Mouse (Mus musculus): ENCODE measurements at regions not wholly inside any gene's neighbourhood (a gene's known extent, or its start where the extent isn't known, plus 50 kb on each side); places are given as distances from the start of the nearest gene placed in this dataset.

DNA sequence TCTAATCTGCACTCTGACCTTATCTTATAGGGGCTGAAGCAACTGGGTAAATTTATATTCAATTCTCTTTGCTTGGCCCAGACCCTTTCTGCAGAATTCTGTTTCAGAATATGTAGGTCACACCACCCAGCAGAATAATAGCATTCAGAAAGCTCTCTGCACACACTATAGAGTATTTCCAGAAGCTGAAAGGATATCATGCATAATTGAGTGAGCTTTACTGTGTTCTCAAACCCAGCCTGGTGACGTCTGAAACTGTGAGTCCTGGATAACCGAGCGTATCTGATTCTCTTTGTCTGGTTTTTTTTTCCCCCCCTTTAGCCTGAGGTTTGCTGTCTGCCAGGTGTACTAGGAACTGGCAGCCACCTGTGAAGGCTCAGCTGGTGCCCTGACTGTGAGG is 94.4 kb upstream of the Nck2 start:
- Histone ChIP-seq H3K9ac (ENCODE audit: low read length) (no peak overlapping the region), H3K27me3 (ENCODE audit: control insufficient read depth, insufficient read depth, low read length) (no peaks in the 10 kb centered on the region), H3K4me1 (replicated peaks; ENCODE audit: control insufficient read depth, insufficient read depth, low read length) (no peaks in the 10 kb centered on the region), H3K4me3 (ENCODE audit: low read depth, low read length) (no peak overlapping the region), H3K36me3 (ENCODE audit: control insufficient read depth, insufficient read depth, low read length) (no peaks in the 10 kb centered on the region), H3K27ac (ENCODE audit: low read depth, low read length) (no peak overlapping the region), H3K9me3 (ENCODE audit: control insufficient read depth, low read length) (no peaks in the 10 kb centered on the region), H3K4me2 (ENCODE audit: low read depth, low read length, severe bottlenecking) (no peak overlapping the region)
- 75% methylated on average over 3 of the region's 3 CpGs for WGBS
- no peak for ATAC-seq (replicated peaks; ENCODE audit: low FRiP score)
- DNase-seq (ENCODE audit: low spot score) = no peak

DNA sequence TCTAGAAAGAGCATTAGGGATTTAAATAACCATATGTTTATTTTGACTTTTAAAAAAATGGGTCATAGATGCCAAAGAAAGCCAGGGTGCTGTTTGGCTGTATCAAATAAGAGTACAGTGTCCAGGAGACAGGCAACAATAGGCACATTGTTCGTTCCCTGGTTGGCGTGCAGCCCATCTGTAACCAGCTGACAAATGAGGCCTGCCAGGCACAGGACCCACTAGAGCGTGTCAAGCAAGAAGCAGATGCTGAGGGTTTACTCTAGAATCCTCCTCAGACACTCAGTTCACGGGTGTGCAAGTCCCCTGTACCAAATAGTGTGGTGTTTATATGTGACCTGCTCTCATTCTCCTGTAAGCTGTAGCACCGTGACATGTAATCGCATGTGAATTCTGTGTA is 86.2 kb upstream of the Nck2 start:
- DNase-seq (ENCODE audit: low spot score) = peak; percentile 56
- WGBS = 55% methylated on average over 6 of the region's 6 CpGs
- H3K27ac ChIP-seq (ENCODE audit: low read depth, low read length) = no peak overlapping the region
- no peak overlapping the region for H3K9ac ChIP-seq (ENCODE audit: low read length)
- 0 out of 2 replicates have a peak, but pooled peaks cover 2% of the 10 kb centered on the region for H3K4me1 ChIP-seq (replicated peaks; ENCODE audit: control insufficient read depth, insufficient read depth, low read length)
- no peak overlapping the region for H3K4me3 ChIP-seq (ENCODE audit: low read depth, low read length)
- ATAC-seq (replicated peaks; ENCODE audit: low FRiP score) = peak; percentile 42
- H3K9me3 ChIP-seq (ENCODE audit: control insufficient read depth, low read length) = no peaks in the 10 kb centered on the region
- no peaks in the 10 kb centered on the region for H3K36me3 ChIP-seq (ENCODE audit: control insufficient read depth, insufficient read depth, low read length)
- H3K4me2 ChIP-seq (ENCODE audit: low read depth, low read length, severe bottlenecking) = no peak overlapping the region
- no peaks in the 10 kb centered on the region for H3K27me3 ChIP-seq (ENCODE audit: control insufficient read depth, insufficient read depth, low read length)

DNA sequence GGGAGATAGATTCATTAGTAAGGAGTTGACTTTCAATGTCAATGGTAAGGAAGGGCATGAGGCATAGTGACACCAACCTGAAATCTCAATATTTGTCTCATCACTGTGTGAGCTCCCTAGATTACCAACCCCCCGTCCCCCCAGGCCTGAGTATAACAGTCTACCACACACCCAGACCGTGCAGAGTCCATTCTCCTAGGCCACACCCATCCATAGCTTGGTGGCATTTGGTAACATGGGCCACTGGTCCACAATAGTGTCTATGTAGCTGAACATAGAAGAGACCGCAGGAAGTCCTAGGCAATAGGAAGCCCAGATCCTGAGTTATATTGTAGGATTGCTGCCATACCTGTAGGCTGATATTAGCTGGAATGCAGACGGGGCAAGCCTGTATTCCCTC is 84.7 kb upstream of the Nck2 start:
- no peak overlapping the region for H3K4me3 ChIP-seq (ENCODE audit: low read depth, low read length)
- ATAC-seq (replicated peaks; ENCODE audit: low FRiP score) = no peak
- no peak for DNase-seq (ENCODE audit: low spot score)
- H3K27ac ChIP-seq (ENCODE audit: low read depth, low read length) = no peak overlapping the region
- H3K4me2 ChIP-seq (ENCODE audit: low read depth, low read length, severe bottlenecking) = no peak overlapping the region
- H3K27me3 ChIP-seq (ENCODE audit: control insufficient read depth, insufficient read depth, low read length) = no peaks in the 10 kb centered on the region
- 88% methylated on average over 4 of the region's 4 CpGs for WGBS
- H3K4me1 ChIP-seq (replicated peaks; ENCODE audit: control insufficient read depth, insufficient read depth, low read length) = 0 out of 2 replicates have a peak, but pooled peaks cover 2% of the 10 kb centered on the region
- H3K9me3 ChIP-seq (ENCODE audit: control insufficient read depth, low read length) = no peaks in the 10 kb centered on the region
- no peaks in the 10 kb centered on the region for H3K36me3 ChIP-seq (ENCODE audit: control insufficient read depth, insufficient read depth, low read length)
- H3K9ac ChIP-seq (ENCODE audit: low read length) = no peak overlapping the region

DNA sequence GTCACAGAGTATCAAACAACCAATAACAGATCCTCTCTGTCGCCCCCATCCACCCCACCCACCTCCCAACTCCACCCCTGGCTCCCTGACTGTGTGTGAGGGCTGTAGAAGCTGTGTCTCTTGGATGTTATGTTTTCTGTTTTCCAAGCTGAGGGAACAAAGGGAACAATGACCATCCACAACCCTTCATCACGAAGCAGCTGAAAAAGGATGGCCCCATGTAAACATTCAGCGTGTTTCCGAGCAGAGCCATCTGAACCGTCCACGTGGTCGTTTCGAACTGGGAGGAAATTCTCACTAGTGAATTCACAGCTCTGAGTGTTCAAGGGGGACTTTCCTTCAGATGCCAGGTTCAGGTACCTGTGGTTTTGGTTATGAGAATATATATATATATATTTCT is 84.1 kb upstream of the Nck2 start:
- Histone ChIP-seq H3K4me3 (ENCODE audit: low read depth, low read length) (no peak overlapping the region), H3K9ac (ENCODE audit: low read length) (no peak overlapping the region), H3K27me3 (ENCODE audit: control insufficient read depth, insufficient read depth, low read length) (no peaks in the 10 kb centered on the region), H3K36me3 (ENCODE audit: control insufficient read depth, insufficient read depth, low read length) (no peaks in the 10 kb centered on the region), H3K27ac (ENCODE audit: low read depth, low read length) (no peak overlapping the region), H3K4me1 (replicated peaks; ENCODE audit: control insufficient read depth, insufficient read depth, low read length) (0 out of 2 replicates have a peak, but pooled peaks cover 2% of the 10 kb centered on the region), H3K4me2 (ENCODE audit: low read depth, low read length, severe bottlenecking) (no peak overlapping the region), H3K9me3 (ENCODE audit: control insufficient read depth, low read length) (no peaks in the 10 kb centered on the region)
- no peak for DNase-seq (ENCODE audit: low spot score)
- WGBS = 74% methylated on average over 8 of the region's 8 CpGs
- no peak for ATAC-seq (replicated peaks; ENCODE audit: low FRiP score)

DNA sequence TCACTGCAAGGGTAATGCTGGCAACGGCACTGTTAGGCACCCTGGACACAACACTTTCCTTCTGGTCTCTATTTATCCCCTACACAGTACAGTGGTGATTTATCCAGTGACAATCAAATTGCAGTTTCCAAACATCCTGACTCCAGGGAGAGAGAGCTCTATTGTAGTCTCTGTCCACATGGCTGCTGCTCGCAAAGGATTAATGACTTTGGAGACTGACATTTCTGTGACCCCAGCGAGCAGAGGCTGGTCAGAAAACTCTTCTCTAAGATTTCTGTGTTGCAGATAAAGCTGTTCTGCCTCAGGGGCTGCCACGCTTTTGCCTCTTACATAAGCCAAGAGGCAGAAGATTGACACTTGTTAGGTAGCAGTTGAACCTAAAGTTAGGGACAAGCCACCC is 83.6 kb upstream of the Nck2 start:
- Histone ChIP-seq H3K4me3 (ENCODE audit: low read depth, low read length) (no peak overlapping the region), H3K27me3 (ENCODE audit: control insufficient read depth, insufficient read depth, low read length) (no peaks in the 10 kb centered on the region), H3K4me1 (replicated peaks; ENCODE audit: control insufficient read depth, insufficient read depth, low read length) (0 out of 2 replicates have a peak, but pooled peaks cover 2% of the 10 kb centered on the region), H3K9me3 (ENCODE audit: control insufficient read depth, low read length) (no peaks in the 10 kb centered on the region), H3K36me3 (ENCODE audit: control insufficient read depth, insufficient read depth, low read length) (no peaks in the 10 kb centered on the region), H3K27ac (ENCODE audit: low read depth, low read length) (no peak overlapping the region), H3K4me2 (ENCODE audit: low read depth, low read length, severe bottlenecking) (no peak overlapping the region), H3K9ac (ENCODE audit: low read length) (no peak overlapping the region)
- ATAC-seq (replicated peaks; ENCODE audit: low FRiP score) (no peak), DNase-seq (ENCODE audit: low spot score) (no peak)
- 10% methylated on average over 4 of the region's 4 CpGs for WGBS

DNA sequence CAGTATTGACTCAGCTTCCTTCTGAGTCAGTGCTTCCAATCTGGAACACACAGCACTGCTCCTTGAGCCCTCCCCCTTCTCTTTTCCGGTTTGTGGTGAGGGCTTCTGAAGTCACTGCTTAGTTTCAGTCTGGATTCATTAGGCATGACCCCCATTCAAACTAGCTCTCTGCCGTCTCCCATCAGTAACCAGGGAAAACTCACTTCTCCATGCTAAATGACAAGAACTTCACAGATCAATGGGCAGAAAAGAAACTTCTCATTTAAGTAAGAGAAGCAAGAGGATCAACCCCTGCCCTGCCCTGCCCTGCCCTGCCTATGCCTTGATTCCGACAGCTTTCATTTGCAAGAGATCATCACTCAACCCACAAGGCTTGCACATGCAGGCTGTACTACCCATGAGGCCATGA is 82.9 kb upstream of the Nck2 start:
- no peak for DNase-seq (ENCODE audit: low spot score)
- H3K27me3 ChIP-seq (ENCODE audit: control insufficient read depth, insufficient read depth, low read length) = no peaks in the 10 kb centered on the region
- no peaks in the 10 kb centered on the region for H3K9me3 ChIP-seq (ENCODE audit: control insufficient read depth, low read length)
- ATAC-seq (replicated peaks; ENCODE audit: low FRiP score) = no peak
- no peaks in the 10 kb centered on the region for H3K36me3 ChIP-seq (ENCODE audit: control insufficient read depth, insufficient read depth, low read length)
- no peak overlapping the region for H3K27ac ChIP-seq (ENCODE audit: low read depth, low read length)
- no peak overlapping the region for H3K4me3 ChIP-seq (ENCODE audit: low read depth, low read length)
- H3K4me2 ChIP-seq (ENCODE audit: low read depth, low read length, severe bottlenecking) = no peak overlapping the region
- H3K9ac ChIP-seq (ENCODE audit: low read length) = no peak overlapping the region
- 15% methylated on average over 3 of the region's 3 CpGs for WGBS
- H3K4me1 ChIP-seq (replicated peaks; ENCODE audit: control insufficient read depth, insufficient read depth, low read length) = 0 out of 2 replicates have a peak, but pooled peaks cover 2% of the 10 kb centered on the region

DNA sequence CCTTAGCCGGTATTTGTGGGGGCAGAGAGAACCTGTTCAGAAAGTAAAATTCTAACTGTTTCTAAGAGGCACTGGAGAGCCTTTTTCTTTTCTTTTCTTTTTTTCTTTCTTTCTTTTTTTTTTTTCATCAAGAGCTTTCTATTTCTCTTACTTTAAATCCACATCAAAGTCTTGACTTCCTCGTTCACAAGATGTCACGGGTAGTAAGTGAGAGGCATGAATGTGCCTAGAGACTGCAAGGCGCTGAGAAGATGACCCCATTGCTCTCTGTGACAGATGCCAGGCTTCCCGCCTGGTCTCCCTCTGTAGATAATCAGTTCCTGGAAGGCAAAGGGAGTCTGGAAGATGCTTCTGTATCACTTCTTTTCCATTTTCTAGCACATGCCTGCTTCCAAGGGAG is 82.2 kb upstream of the Nck2 start:
- no peak overlapping the region for H3K4me2 ChIP-seq (ENCODE audit: low read depth, low read length, severe bottlenecking)
- H3K4me3 ChIP-seq (ENCODE audit: low read depth, low read length) = no peak overlapping the region
- DNase-seq (ENCODE audit: low spot score) (no peak), ATAC-seq (replicated peaks; ENCODE audit: low FRiP score) (no peak)
- 0 out of 2 replicates have a peak, but pooled peaks cover 2% of the 10 kb centered on the region for H3K4me1 ChIP-seq (replicated peaks; ENCODE audit: control insufficient read depth, insufficient read depth, low read length)
- no peaks in the 10 kb centered on the region for H3K36me3 ChIP-seq (ENCODE audit: control insufficient read depth, insufficient read depth, low read length)
- no peak overlapping the region for H3K9ac ChIP-seq (ENCODE audit: low read length)
- no peak overlapping the region for H3K27ac ChIP-seq (ENCODE audit: low read depth, low read length)
- WGBS = 63% methylated on average over 5 of the region's 5 CpGs
- no peaks in the 10 kb centered on the region for H3K27me3 ChIP-seq (ENCODE audit: control insufficient read depth, insufficient read depth, low read length)
- no peaks in the 10 kb centered on the region for H3K9me3 ChIP-seq (ENCODE audit: control insufficient read depth, low read length)

DNA sequence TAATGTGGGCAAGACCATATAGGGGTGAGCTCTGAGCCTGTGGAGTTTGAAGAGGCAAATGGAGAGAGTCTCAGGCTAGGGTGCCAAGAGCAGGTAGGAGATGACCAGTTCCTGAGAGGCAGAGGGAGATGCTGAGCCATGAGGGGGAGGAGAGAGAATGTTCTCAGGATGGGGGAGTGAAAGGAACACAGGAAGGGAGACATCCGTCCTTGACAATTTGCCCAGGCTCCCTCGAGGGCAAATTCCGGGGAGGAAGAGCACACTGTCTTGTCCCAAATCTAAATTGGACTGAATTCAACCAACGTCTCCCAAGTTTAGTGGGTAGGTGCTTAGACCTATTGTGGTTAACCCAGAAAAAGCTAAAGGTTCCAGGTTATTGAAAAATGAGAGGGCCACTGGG is 81.2 kb upstream of the Nck2 start:
- no peak overlapping the region for H3K4me3 ChIP-seq (ENCODE audit: low read depth, low read length)
- H3K27me3 ChIP-seq (ENCODE audit: control insufficient read depth, insufficient read depth, low read length) = no peaks in the 10 kb centered on the region
- no peak for DNase-seq (ENCODE audit: low spot score)
- no peaks in the 10 kb centered on the region for H3K9me3 ChIP-seq (ENCODE audit: control insufficient read depth, low read length)
- no peak overlapping the region for H3K9ac ChIP-seq (ENCODE audit: low read length)
- no peak overlapping the region for H3K4me2 ChIP-seq (ENCODE audit: low read depth, low read length, severe bottlenecking)
- ATAC-seq (replicated peaks; ENCODE audit: low FRiP score) = no peak
- H3K4me1 ChIP-seq (replicated peaks; ENCODE audit: control insufficient read depth, insufficient read depth, low read length) = 0 out of 2 replicates have a peak, but pooled peaks cover 2% of the 10 kb centered on the region
- 84% methylated on average over 4 of the region's 4 CpGs for WGBS
- no peak overlapping the region for H3K27ac ChIP-seq (ENCODE audit: low read depth, low read length)
- H3K36me3 ChIP-seq (ENCODE audit: control insufficient read depth, insufficient read depth, low read length) = no peaks in the 10 kb centered on the region

DNA sequence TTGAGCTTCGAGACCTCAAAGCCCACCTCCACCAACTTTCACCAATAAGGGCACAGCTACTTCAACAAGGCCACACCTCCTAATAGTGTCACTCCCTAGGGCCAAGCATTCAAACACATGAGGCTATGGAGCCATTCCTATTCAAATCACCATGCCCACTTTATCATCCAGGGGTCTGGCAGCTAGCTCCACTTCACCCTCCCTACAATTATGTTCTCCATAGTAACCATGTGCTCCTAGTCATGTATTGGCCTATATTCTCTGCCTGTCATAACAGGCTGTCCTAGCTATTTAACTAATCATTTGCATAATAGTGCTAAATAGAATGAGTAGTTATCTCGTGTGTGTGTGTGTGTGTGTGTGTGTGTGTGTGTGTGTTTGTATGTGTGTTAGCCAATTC is 77.9 kb upstream of the Nck2 start:
- no peak overlapping the region for H3K4me3 ChIP-seq (ENCODE audit: low read depth, low read length)
- H3K27ac ChIP-seq (ENCODE audit: low read depth, low read length) = no peak overlapping the region
- no peak overlapping the region for H3K4me2 ChIP-seq (ENCODE audit: low read depth, low read length, severe bottlenecking)
- no peaks in the 10 kb centered on the region for H3K36me3 ChIP-seq (ENCODE audit: control insufficient read depth, insufficient read depth, low read length)
- H3K9me3 ChIP-seq (ENCODE audit: control insufficient read depth, low read length) = no peaks in the 10 kb centered on the region
- ATAC-seq (replicated peaks; ENCODE audit: low FRiP score) (peak; percentile 42), DNase-seq (ENCODE audit: low spot score) (no peak)
- WGBS = 76% methylated on average over 2 of the region's 2 CpGs
- H3K27me3 ChIP-seq (ENCODE audit: control insufficient read depth, insufficient read depth, low read length) = no peaks in the 10 kb centered on the region
- no peaks in the 10 kb centered on the region for H3K4me1 ChIP-seq (replicated peaks; ENCODE audit: control insufficient read depth, insufficient read depth, low read length)
- H3K9ac ChIP-seq (ENCODE audit: low read length) = no peak overlapping the region
